Mouse (Mus musculus) bone marrow, adult 2 months (tissue): ENCODE results near the gene Gcdh. TPM values are rescaled to one million over a fixed set of nuclear protein-coding genes. Genes with fewer than 3 reads are reported as not detected.

Source experiments
- H3K27ac ChIP-seq: fragments of 200-500 bp; 2 replicates; pipeline ENCODE4 v1.5.1; 2012; ENCODE audit warnings: low read depth, mild to moderate bottlenecking, control low read depth, inconsistent platforms, low read length; ENCODE audit not compliant: control insufficient read depth, poor library complexity, insufficient read depth
- H3K4me1 ChIP-seq: fragments of 200-500 bp; 2 replicates; pipeline ENCODE4 v1.6.1; 2011; ENCODE audit warnings: low read length; ENCODE audit not compliant: control insufficient read depth, insufficient read depth
- H3K4me3 ChIP-seq: fragments of 200-500 bp; replicated peaks from 2 replicates; pipeline ENCODE3; 2011; ENCODE audit warnings: mild to moderate bottlenecking, low read depth, low read length, control low read depth; ENCODE audit not compliant: control insufficient read depth
- CTCF ChIP-seq: fragments of 200-500 bp; IDR thresholded peaks from 2 replicates; pipeline ENCODE4 v1.5.1; 2011; ENCODE audit warnings: low read length, control low read depth; ENCODE audit not compliant: control insufficient read depth, insufficient read depth
- POLR2A ChIP-seq: fragments of 200-500 bp; IDR thresholded peaks from 2 replicates; pipeline ENCODE4 v1.6.1; 2011; ENCODE audit warnings: low read depth, mild to moderate bottlenecking, control low read depth, low read length, borderline replicate concordance; ENCODE audit not compliant: control insufficient read depth
- WGBS: fragments of 180-500 bp; shearing (Covaris S2); methylation state at CpG from one replicate; pipeline ENCODE4 v1.1.7; 2018; 5-methylcytosine and 5-hydroxymethylcytosine counted together
- polyA plus RNA-seq: library from polyadenylated mRNA; stranded (reverse); fragments of >200 nt; gene quantifications from 2 replicates; pipeline ENCODE4 v1.2.4, GENCODE M21; 2011; ENCODE audit warnings: low replicate concordance; ENCODE audit not compliant: missing spikeins, insufficient read depth, insufficient read length

Gcdh gene
- polyA plus RNA-seq = 19.1 and 33.0 TPM in 2 replicates

- Histone ChIP-seq H3K4me1 (peaks cover 2% of the 10 kb centered on the region; the same call in 1 of the 2 replicates), H3K27ac (peak within 1 kb of the TSS; percentile 23; the same call in 1 of the 2 replicates), H3K4me3 (peak within 1 kb of the TSS; percentile 76)
- no peak for TF ChIP-seq POLR2A
- TF ChIP-seq CTCF = no peak
- under 1% methylated on average over 11 of the region's 11 CpGs for WGBS
These were observed at the start of gene Gcdh for GRCm38 (mm10) chr8:84893709-84894134. Gcdh (minus strand) TSS chr8:84893921.

DNA sequence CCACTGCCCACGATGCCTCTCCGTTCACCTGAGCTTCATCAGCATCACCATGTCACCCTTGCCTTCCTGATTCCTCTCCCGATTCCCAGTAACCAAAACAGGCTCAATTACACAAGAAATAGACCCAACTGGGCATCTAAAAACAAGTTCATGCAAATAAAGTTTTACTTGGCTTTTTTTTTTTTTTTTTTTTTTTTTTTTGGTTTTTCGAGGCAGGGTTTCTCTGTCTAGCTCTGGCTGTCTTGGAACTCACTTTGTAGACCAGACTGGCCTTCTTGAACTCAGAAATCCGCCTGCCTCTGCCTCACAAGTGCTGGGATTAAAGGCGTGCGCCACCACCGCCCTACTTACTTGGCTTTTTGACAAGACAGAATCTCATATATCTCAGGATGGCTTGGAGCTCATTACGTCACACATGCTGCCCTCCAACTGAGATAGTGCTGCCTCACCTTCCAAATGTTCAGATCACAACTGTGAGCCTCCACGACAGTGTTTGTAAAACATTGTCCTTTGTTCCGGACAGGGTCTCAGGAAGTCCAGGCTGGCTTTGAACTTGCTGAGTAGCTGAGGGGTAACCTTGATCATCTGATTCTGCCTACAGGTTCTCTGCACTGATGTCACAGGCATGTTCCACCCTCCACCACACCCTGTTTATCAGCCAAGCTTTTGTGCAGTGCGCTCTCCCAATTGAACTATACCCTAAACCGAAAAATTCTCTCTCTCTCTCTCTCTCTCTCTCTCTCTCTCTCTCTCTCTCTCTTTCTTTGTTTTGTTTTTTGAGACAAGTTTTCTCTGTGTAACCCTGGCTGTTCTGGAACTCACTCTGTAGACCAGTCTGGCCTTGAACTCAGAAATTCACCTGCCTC is 44.1 kb upstream of the Gcdh start:
- no peak overlapping the region for H3K27ac ChIP-seq
- no peak overlapping the region for H3K4me3 ChIP-seq
- TF ChIP-seq CTCF (no peak), POLR2A (no peak)
- no peaks in the 10 kb centered on the region; the same call in 1 of the 2 replicates for H3K4me1 ChIP-seq
- WGBS = 55% methylated on average over 13 of the region's 13 CpGs

- WGBS = 1% methylated on average over 50 of the region's 50 CpGs
- no peaks in the 10 kb centered on the region; the same call in 1 of the 2 replicates for H3K4me1 ChIP-seq
- H3K4me3 ChIP-seq = no peak within 1 kb of the TSS
- no peak within 1 kb of the TSS for H3K27ac ChIP-seq
- no peak for TF ChIP-seq POLR2A
- peak; percentile 50; the same call in 1 of the 2 replicates for TF ChIP-seq CTCF
These were observed 43.3 kb upstream of the Gcdh start, which contains the start of gene Mast1 for GRCm38 (mm10) chr8:84936962-84937546. Mast1 (minus strand) TSS chr8:84937359.

- H3K27ac ChIP-seq = no peak overlapping the region
- H3K4me3 ChIP-seq = no peak overlapping the region
- TF ChIP-seq CTCF = no peak
- no peak for TF ChIP-seq POLR2A
- H3K4me1 ChIP-seq = no peaks in the 10 kb centered on the region; the same call in 1 of the 2 replicates
- 26% methylated on average over 23 of the region's 23 CpGs for WGBS
These were observed 42.6 kb upstream of the Gcdh start for GRCm38 (mm10) chr8:84936041-84936961.

- Histone ChIP-seq H3K4me3 (no peak overlapping the region), H3K4me1 (no peaks in the 10 kb centered on the region; the same call in 1 of the 2 replicates), H3K27ac (no peak overlapping the region)
- TF ChIP-seq POLR2A = no peak
- TF ChIP-seq CTCF = no peak
- 4% methylated on average over 14 of the region's 14 CpGs for WGBS
These were observed 41.8 kb upstream of the Gcdh start for GRCm38 (mm10) chr8:84935489-84935888.

- Histone ChIP-seq H3K27ac (no peak overlapping the region), H3K4me3 (no peak overlapping the region), H3K4me1 (no peaks in the 10 kb centered on the region; the same call in 1 of the 2 replicates)
- TF ChIP-seq CTCF (no peak), POLR2A (no peak)
- WGBS = 2% methylated on average over 15 of the region's 15 CpGs
These were observed 41.1 kb upstream of the Gcdh start for GRCm38 (mm10) chr8:84934860-84935259.

DNA sequence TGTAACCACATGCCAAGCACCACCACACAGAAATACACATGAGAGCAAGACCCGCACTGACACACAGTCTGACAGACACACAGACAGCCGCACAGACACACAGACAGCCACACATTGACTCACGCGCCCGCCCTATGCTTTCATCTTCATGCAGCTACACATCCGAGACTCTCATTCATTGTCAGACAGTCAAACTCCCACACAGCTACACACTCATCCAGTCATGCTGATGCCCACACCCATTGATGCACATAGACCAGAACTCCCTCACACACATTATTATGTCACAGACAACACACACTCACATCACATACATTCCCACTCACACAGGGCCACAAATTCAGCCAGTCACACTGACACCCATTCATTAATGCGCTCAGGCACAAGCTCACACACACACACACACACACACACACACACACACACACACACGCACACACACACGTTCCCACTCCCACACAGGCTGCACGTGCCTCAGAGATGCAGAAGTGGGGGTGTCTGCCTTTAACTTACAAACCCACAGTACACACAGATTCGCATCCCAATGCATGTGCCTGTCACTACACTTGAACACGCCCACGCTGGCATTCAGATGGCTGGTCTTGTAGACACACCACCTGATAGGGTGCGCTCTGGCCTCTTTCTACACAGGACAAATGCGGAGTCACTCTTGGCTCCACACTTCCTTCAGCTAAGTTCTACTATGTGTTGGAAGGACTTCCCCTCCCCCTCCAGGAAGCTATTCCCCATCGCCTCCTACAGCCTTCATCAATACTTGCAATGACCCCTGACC is 40.2 kb upstream of the Gcdh start:
- Histone ChIP-seq H3K27ac (no peak overlapping the region), H3K4me1 (no peaks in the 10 kb centered on the region; the same call in 1 of the 2 replicates), H3K4me3 (no peak overlapping the region)
- 72% methylated on average over 16 of the region's 16 CpGs for WGBS
- TF ChIP-seq POLR2A (no peak), CTCF (no peak)
